Mouse (Mus musculus) bone marrow macrophage, adult 2 months (primary cell): ENCODE results near the gene Cdh24.
A peak's percentile ranks its signal among the peaks of the same experiment; 100 is the strongest.

Source experiments
- CTCF ChIP-seq: IDR thresholded peaks from 2 replicates; pipeline ENCODE4 v1.5.1; 2012; ENCODE audit warnings: low read depth, mild to moderate bottlenecking, low read length, moderate library complexity
- POLR2A ChIP-seq: IDR thresholded peaks from 2 replicates; pipeline ENCODE4 v1.6.1; 2012; ENCODE audit warnings: mild to moderate bottlenecking, low read depth, low read length, borderline replicate concordance

- TF ChIP-seq CTCF (peak; percentile 93), POLR2A (no peak)
Measured at GRCm38 (mm10) chr14:54597084-54597483, 44.1 kb downstream of the Cdh24 start.
